Mouse (Mus musculus): ENCODE measurements around the gene Gm2000.
"Not testable (repeated sequence)": the region's sequence is repeated elsewhere in the genome, so short reads cannot be mapped to it uniquely, and the experiment has no call there.

Gene Gm2000

DNA sequence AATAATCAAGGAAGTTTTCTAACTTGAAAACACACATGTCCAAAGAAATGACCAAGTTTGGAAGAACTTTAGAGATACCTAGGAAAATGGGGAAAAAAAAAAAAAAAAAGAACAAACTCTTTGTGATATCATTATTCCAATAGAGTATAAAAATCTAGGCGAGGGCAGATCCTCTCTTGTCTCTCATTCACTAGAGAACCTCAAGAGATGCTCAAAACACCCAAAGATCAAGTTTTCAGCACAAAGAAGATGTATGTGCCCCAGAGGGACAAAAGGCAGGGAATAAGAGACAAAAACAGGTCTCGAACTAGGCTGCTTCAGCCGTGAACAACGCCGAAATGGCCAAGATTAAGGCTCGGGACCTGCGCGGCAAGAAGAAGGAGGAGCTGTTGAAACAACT, at the start of gene Gm2000:
TSS of gene Gm2000 (plus strand) at position 301 of the 400 bp plus-strand sequence.
- DNase-seq = no peak

DNA sequence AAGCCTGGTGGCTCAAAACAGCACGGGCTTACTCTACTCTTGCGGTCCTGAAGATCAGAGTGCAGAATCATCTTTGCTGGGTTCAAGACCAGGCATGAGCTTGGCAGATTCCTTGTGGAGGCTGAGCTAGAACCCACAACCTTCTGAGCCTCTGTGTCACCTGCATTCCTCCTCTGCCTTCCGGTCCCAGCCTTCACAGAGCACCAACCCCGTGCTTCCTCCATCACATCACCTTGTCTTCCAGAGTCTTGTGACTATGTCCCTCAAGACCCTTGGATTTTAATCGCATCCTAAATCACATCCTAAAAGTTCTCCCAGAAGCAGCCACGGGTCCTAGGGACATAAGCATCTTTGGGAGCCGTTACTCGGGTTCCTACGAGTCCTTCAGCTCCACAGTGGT, 42.7 kb upstream of the Gm2000 start:
- DNase-seq = no peak

DNA sequence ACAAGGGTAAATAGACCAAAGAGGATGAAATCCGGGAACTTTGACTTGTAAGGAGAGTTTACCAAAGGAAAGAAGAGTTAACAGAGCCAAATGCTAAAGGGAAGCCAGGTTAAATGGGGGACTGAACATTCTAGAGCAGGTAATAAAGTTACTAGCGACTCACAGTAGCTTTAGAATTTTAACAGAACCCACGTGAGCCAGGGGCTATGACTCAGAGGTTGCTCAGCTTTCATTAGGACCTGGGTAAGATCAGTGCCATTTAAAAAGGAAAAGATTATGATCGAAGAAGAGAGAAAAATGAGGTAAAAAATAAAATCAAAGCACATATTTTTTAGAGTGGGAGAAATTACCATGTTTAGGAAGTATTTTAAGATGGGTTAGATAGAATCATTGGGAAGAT, 25.0 kb upstream of the Gm2000 start:
- no peak for DNase-seq

- no peak for DNase-seq
Measured at GRCm38 (mm10) chr1:156344433-156344832, 21.4 kb upstream of the Gm2000 start.

GRCm38 (mm10) chr1:156345633-156346032, 20.2 kb upstream of the Gm2000 start:
- DNase-seq = no peak

DNA sequence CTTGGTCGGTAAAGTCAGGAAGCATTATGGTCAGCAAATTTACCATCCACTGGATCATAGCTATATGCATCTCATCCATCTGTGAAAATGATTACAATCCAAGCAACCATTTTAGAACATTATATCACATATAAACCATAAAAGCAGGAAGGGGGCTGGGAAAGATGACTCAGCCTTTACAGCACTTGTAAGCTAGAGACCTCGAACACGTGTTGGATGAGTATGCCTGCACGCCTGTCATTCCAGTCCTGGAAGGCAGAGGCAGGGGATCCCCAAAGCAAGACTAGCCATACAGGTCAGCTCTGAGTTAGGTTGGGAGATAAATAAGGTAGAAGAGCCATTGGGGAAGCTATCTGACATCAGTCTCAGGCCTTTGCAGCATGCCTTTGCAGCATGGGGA, 16.8 kb upstream of the Gm2000 start:
- no peak for DNase-seq

DNA sequence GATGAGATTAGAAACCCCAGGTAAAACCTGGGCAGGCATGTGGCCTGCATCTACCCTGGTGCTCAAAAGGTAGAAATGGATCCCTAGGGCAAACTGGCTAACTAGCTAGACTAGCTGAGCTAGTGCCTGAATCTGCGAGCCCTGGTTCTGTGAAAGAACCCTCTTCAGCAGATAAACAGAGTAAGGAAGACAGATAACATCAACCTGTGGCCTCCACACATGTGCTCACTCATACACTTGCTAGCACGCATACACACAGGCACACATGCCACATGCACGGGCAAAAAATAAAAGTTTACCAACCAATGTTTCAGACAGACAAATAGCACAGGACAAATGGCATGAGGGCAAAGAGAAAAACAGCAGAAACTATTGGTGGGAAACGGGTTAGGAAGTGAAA, 15.4 kb upstream of the Gm2000 start:
- DNase-seq = no peak

- no peak for DNase-seq
Measured at GRCm38 (mm10) chr1:156352466-156352865, 13.4 kb upstream of the Gm2000 start.

DNA sequence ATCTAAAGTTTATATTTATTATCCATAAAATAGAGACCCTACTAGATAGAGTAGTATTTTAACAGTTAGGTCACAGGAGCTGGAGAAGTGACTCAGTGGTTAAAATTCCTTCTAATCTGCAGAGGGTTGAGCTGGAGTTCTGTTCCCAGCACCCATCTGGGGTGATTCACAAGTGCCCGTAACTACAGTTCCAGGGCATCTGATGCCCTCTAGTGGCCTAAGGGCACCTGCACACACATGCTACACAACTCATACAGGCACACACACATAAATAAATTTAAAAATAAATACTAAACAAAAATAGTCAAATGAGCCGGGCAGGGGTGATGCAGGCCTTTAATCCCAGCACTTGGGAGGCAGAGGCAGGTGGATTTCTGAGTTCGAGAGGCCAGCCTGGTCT, 15.4 kb downstream of the Gm2000 start:
- DNase-seq = no peak

DNA sequence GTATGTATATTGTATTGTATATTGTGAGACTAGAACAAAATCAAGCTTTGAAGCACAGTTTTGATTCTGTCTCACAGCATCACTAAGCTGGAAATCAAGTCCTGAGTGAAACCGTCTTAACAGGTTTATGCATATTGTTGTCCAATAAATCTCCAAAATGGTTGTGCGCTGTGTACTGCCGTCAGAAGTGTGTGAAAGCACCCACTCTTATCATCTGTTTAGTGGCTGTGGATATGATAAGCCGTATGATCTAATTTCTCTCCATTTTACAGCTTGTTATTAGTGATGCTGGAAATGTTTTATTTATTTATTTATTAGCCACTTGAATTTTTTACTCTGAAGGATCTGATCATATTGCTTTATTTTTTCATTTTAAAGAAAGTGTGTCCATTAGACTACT, 20.4 kb downstream of the Gm2000 start:
- no peak for DNase-seq

GRCm38 (mm10) chr1:156386880-156387279, 21.0 kb downstream of the Gm2000 start:
- DNase-seq = no peak

DNA sequence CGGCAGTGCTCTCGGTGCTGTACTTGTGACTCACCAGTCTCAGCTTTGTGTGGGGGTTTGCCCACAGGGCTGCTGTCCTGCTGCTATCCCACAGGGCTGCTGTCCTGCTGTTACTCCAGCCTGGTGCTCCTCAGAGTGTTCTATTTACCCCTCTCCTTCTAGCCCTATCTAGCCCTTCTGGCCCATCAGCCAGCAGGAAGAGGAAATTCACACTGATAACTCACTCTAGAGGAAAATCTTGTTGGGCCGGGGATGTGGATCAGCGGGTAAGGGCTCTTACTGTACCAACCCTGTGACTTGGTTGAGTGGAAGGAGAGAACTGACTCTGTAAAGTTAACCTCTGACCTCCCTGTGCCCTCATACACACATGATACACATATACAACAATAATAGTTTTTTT, 27.3 kb downstream of the Gm2000 start:
- no peak for DNase-seq

GRCm38 (mm10) chr1:156400159-156400558, 34.3 kb downstream of the Gm2000 start:
- not testable (repeated sequence) for DNase-seq

GRCm38 (mm10) chr1:156402491-156402890, 36.7 kb downstream of the Gm2000 start:
- no peak for DNase-seq

DNA sequence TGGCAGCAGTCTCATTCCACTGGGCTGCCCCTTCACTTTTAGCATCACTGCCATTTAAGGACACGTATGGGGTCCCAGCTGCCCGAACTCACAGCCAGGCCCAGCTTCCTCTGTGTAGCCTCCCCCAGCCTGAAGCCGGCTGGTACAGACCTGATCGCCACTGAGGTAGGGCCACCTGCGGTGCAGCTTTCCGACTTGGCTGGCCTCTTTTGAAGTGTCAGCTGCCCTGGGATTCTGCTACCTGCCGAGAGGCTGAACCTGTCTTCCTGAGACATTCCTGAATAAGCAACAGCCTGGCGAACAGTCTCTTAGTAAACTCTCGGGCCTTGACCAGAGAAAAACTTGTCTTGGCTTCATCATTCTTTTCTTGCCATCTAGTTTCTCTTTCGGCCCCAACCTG, 37.4 kb downstream of the Gm2000 start:
- DNase-seq = no peak

DNA sequence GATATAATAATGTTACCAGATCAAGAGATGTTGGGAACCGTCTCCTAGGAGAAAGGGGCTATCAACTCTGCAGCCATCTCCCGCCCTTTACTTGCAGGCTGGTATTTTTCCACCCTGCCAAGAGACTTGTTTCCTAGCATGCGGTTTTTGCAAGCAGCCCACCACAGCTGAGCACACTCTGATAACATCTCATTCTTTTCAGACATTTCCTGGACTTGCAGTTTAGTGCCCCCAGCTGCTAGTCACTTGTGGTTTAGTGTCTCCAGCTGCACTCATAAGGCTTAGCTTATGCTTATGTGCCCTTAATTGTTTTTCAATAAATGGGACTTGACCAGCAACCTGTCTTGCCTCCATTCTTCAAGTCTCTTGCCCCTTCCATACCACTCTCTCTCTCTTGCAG, 42.2 kb downstream of the Gm2000 start:
- DNase-seq = peak; percentile 16

DNA sequence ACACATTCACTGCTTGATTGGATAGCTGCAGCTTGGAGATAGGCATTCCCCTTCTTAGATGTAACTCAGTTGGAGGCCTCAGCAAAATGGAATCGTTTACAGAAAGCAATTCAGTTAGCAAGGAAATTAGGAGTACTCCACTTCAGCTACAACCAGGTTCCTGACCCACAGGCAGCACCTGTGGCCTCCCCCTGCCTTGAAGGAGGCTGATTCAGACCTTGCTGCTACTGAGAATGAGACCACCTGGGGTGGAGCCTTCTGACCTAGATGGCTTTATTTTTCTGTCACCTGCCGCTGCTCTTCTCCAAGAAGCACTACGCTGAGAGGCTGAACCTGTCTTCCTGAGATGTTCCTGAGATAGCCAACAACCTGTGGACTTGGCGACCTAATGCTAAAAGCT, 42.7 kb downstream of the Gm2000 start:
- no peak for DNase-seq
